Mouse (Mus musculus) neural tube, embryonic 11.5 days (tissue): Measurements from ENCODE around the gene Ccdc40. TPM values are rescaled to one million over a fixed set of nuclear protein-coding genes. Genes with fewer than 3 reads are reported as not detected.
A peak's percentile ranks its signal among the peaks of the same experiment; 100 is the strongest.
"Not testable (repeated sequence)": the region's sequence is repeated elsewhere in the genome, so short reads cannot be mapped to it uniquely, and the experiment has no call there.

Source experiments
- ATAC-seq: fragments of 200-750 bp; cut with Nextera tagmentation; 2 replicates; pipeline ENCODE4 v1.8.0; 2017; ENCODE audit warnings: moderate number of reproducible peaks, mild to moderate bottlenecking, moderate TSS enrichment, moderate library complexity; ENCODE audit not compliant: insufficient read depth, low FRiP score, low TSS enrichment
- DNase-seq: peaks from one replicate; pipeline ENCODE4 v3.0.0-alpha.2; 2015; ENCODE audit warnings: low spot score
- H3K27ac ChIP-seq: fragments of 300-500 bp; sonication (generic); 2 replicates; pipeline ENCODE4 v1.5.1; 2014; ENCODE audit warnings: low read depth, mild to moderate bottlenecking, low read length
- H3K27me3 ChIP-seq: fragments of 300-500 bp; sonication (generic); 2 replicates; pipeline ENCODE4 v1.6.1; 2014; ENCODE audit warnings: mild to moderate bottlenecking, low read length, mixed read lengths; ENCODE audit not compliant: control insufficient read depth, insufficient read depth
- H3K36me3 ChIP-seq: fragments of 300-500 bp; sonication (generic); 2 replicates; pipeline ENCODE4 v1.6.1; 2014; ENCODE audit warnings: mild to moderate bottlenecking, low read length, moderate library complexity, mixed read lengths; ENCODE audit not compliant: control insufficient read depth, insufficient read depth
- H3K4me1 ChIP-seq: fragments of 300-500 bp; sonication (generic); 2 replicates; pipeline ENCODE4 v1.6.1; 2014; ENCODE audit warnings: low read length, mixed read lengths; ENCODE audit not compliant: control insufficient read depth, insufficient read depth
- H3K4me2 ChIP-seq: fragments of 300-500 bp; sonication (generic); 2 replicates; pipeline ENCODE4 v1.6.1; 2014; ENCODE audit warnings: low read depth, mild to moderate bottlenecking, moderate library complexity
- H3K4me3 ChIP-seq: fragments of 300-500 bp; sonication (generic); 2 replicates; pipeline ENCODE4 v1.5.1; 2014; ENCODE audit warnings: low read depth, low read length
- H3K9ac ChIP-seq: fragments of 300-500 bp; sonication (generic); 2 replicates; pipeline ENCODE4 v1.6.1; 2014; ENCODE audit warnings: mild to moderate bottlenecking, low read length
- H3K9me3 ChIP-seq: fragments of 300-500 bp; sonication (generic); 2 replicates; pipeline ENCODE4 v1.6.1; 2016; ENCODE audit warnings: low read length; ENCODE audit not compliant: control insufficient read depth
- WGBS: fragments of 180-500 bp; shearing (Covaris S2); extraction: QIAGEN DNeasy Blood & Tissue Kit; methylation state at CpG from one replicate; pipeline ENCODE4 v1.1.7; 2014; 5-methylcytosine and 5-hydroxymethylcytosine counted together
- polyA plus RNA-seq: library from polyadenylated mRNA; unstranded; fragments of >200 nt; fragmentation: Nextera tagmentation; extraction: Ambion mirVana; gene quantifications from 2 replicates; pipeline ENCODE4 v1.2.1, GENCODE M21; 2014

The Ccdc40 gene
- polyA plus RNA-seq, 1 experiment from 2014 or later: 15.3 TPM

DNA sequence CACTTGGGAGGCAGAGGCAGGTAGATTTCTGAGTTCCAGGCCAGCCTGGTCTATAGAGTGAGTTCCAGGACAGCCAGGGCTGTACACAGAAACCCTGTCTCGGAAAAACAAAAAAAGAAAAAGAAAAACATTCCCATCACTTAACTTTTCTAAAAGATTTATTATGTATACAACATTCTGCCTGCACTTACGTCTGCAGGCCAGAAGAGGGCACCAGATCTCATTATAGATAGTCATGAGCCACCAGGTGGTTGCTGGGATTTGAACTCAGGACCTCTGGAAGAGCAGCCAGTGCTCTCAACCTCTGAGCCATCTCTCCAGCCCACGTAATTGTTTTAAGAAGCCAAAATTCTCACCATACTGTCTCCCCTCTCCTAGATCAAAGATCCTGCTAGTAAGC lies 44.1 kb downstream of the Ccdc40 start:
- 67% methylated on average over 3 of the region's 3 CpGs for WGBS
- ATAC-seq: not testable (repeated sequence)

DNA sequence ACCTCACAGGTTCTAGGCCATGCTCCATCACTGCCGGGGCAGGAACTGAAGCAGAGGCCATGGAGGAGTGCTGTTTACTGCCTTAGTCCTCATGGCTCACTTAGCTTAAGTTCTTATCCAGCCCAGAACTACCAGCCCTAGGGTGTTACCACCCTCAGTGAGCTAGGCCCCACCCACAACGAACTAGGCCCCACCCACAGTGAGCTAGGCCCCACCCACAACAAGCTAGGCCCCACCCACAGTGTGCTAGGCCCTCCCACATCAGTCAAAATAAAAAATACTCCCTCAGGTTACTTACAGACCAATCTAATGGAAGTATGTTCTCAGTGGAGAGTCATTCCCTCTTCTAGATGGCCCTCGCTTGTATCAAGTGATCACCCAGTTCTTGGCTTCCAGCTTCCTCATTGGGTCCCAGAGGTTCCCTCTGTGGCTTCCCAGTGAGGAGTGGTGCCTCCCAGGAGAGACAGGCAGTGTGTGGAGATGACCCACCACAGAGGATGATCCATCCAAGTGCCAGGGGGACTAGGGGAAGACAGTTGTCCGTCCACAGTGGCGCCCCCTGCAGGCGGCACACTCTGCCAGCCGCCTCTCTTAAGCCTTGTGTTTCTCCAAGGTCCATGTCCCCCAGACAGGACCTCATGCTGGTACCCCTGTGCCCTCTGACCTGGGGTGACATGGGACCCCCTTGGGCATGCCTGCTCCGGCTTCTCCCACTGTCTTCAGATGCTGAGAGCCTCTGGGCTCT lies 45.0 kb downstream of the Ccdc40 start:
- 86% methylated on average over 8 of the region's 8 CpGs for WGBS
- no peak overlapping the region for H3K27ac ChIP-seq

More for the DNA sequence above, 44.1 kb downstream of the Ccdc40 start:
- not testable (repeated sequence) for H3K27me3 ChIP-seq, H3K27ac ChIP-seq, H3K9me3 ChIP-seq, DNase-seq, H3K4me3 ChIP-seq, H3K4me2 ChIP-seq, H3K4me1 ChIP-seq, H3K9ac ChIP-seq, H3K36me3 ChIP-seq

DNA sequence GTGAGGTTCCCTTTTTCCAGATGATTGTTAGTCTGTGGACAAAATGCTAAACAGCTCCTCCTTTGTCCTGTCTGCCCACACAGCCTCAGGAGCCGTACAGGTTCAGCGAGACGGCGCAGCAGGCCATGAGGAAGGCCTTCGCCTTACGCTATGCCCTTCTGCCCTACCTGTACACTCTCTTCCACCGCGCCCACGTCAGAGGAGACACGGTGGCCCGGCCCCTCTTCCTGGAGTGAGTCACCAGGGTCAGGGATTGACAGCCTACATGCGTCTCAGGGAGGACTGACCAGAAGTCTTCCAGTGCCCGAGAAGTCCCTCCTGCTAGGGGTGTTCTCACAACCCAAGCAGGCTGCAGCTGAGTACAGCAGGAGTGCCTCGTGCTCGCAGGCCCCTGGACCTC lies 52.7 kb downstream of the Ccdc40 start:
- ATAC-seq (no peak), DNase-seq (no peak)
- H3K36me3 ChIP-seq: no peaks in the 10 kb centered on the region; the same call in 1 of the 2 replicates
- no peaks in the 10 kb centered on the region for H3K9me3 ChIP-seq
- no peak overlapping the region for H3K4me2 ChIP-seq
- WGBS: 90% methylated on average over 15 of the region's 15 CpGs
- no peak overlapping the region for H3K4me3 ChIP-seq
- no peaks in the 10 kb centered on the region for H3K27me3 ChIP-seq
- no peaks in the 10 kb centered on the region for H3K4me1 ChIP-seq
- H3K9ac ChIP-seq: no peak overlapping the region
- H3K27ac ChIP-seq: no peak overlapping the region

More for the DNA sequence above, 45.0 kb downstream of the Ccdc40 start:
- Histone ChIP-seq H3K4me3 (no peak overlapping the region), H3K4me1 (0 out of 2 replicates have a peak, but pooled peaks cover under 1% of the 10 kb centered on the region), H3K27me3 (no peaks in the 10 kb centered on the region), H3K36me3 (no peaks in the 10 kb centered on the region; the same call in none of the 2 replicates), H3K9me3 (no peaks in the 10 kb centered on the region), H3K4me2 (no peak overlapping the region), H3K9ac (no peak overlapping the region)
- no peak for DNase-seq
- ATAC-seq: no peak

DNA sequence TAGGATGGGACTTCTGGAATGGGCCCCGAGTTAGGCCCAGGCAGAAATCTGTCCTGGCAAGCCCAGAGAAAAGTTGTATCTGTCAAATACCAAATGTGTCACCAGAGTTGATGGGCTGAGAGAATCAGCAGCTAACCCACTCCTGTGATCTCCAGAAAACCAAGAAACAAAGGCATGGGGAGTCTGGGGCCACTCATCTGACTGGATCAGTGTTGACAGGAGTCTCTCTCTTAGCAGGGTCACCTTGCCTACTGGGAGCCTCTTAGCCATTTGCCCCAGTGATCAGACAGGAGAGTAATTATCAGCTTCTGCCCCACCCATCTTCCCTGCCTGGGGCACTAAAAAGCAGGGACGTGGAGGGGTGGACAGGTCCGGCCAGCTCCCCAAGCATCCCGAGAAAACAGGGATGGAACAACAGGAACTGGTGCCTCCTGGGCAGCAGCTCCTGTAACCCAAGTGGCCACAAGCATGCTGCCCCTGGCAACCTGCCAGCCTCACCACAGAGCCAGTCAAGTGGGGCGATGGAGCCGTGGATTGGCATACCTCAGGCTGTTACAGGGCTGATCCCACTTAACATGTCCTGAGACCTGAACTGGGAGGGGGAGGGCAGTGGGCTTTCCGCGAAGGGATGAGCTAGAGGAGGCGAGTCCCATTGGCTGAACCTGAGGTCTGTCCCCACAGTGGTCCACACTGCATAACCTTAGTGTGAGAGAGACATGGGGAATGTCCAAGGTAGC lies 57.6 kb downstream of the Ccdc40 start:
- WGBS: 72% methylated on average over 9 of the region's 9 CpGs
- no peak for ATAC-seq
- no peaks in the 10 kb centered on the region for H3K9me3 ChIP-seq
- no peaks in the 10 kb centered on the region for H3K4me1 ChIP-seq
- peaks cover 18% of the 10 kb centered on the region for H3K36me3 ChIP-seq
- no peak overlapping the region for H3K4me3 ChIP-seq
- no peak overlapping the region for H3K27ac ChIP-seq
- no peaks in the 10 kb centered on the region for H3K27me3 ChIP-seq
- no peak overlapping the region for H3K4me2 ChIP-seq
- no peak overlapping the region for H3K9ac ChIP-seq
- no peak for DNase-seq

DNA sequence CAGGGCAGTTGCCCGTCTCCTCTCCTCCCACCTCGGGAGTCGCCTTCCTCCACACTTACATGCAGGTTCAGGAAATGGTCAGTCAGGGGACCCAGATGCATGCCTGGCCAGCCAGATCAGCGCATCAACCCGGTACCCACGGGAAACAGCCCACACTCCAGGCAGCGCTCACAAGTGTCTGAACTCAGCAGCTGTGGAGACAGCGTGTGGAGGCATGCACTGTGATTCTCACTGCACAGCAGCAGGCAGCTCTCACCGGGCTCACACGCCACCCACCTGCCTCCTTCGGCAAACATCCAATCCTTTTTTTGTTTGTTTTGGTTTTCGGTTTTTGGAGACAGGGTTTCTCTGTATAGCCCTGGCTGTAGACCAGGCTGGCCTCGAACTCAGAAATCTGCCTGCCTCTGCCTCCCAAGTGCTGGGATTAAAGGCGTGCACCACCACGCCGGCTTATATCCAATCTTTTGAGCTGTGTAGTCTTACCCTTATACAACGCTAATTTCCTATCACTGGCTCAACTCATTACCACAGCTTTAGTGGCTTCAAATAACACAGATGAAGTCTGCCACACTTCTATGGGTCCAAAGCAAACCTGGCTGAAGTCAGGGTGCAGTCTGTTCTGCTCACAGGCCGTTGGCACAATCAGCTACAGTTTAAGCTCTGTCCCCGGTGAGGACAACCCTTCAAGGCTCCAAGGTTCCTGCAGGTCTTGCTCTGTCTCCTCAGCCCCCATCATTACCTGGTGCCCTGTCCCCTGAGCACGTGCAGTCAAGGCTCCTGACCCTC lies 59.0 kb downstream of the Ccdc40 start:
- no peaks in the 10 kb centered on the region for H3K4me1 ChIP-seq
- H3K4me2 ChIP-seq: no peak overlapping the region
- ATAC-seq (no peak), DNase-seq (no peak)
- no peak overlapping the region for H3K9ac ChIP-seq
- WGBS: 93% methylated on average over 20 of the region's 20 CpGs
- H3K4me3 ChIP-seq: no peak overlapping the region
- H3K9me3 ChIP-seq: no peaks in the 10 kb centered on the region
- H3K27me3 ChIP-seq: no peaks in the 10 kb centered on the region
- no peak overlapping the region for H3K27ac ChIP-seq
- H3K36me3 ChIP-seq: peaks cover 28% of the 10 kb centered on the region

DNA sequence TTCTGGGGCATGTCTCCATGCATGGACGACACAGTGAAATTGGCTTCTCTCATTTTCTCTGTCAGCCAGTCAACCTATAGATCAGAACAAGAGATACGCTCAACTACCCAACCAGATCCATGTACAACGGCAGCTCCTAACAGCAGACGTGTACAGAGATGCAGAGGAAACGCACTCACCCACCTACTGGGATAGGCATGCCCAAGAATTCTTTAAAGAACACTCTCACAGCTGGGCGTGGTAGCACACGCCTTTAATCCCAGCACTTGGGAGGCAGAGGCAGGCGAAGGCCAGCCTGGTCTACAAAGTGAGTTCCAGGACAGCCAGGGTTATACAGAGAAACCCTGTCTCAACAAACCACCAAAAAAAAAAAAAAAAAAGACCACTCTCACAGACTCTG lies 64.5 kb downstream of the Ccdc40 start:
- WGBS: 94% methylated on average over 8 of the region's 8 CpGs

DNA sequence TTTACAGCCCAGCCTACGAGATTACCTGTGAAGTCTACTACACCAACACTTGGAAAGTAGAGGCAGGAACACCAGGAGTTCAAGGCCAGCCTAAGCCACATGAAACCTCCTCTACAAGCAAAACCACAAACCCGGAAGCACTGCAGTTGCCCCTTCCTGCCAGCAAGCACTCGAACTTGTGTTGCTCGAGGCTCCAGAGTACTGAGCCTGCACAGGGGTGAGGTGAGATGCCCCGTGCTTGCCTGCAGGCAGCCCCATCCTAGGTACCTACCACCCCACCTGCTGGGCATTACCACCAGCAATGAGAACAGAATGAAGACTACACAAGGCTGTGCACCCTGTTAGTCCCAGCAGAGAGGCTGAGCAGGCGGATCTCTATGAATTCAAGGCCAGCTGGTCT lies 69.6 kb downstream of the Ccdc40 start:
- DNase-seq (no peak), ATAC-seq (no peak)
- no peak overlapping the region for H3K4me2 ChIP-seq
- no peak overlapping the region for H3K27ac ChIP-seq
- peaks cover 25% of the 10 kb centered on the region for H3K36me3 ChIP-seq
- no peak overlapping the region for H3K9ac ChIP-seq
- H3K9me3 ChIP-seq: no peaks in the 10 kb centered on the region
- no peaks in the 10 kb centered on the region for H3K27me3 ChIP-seq
- peaks cover 2% of the 10 kb centered on the region; the same call in 1 of the 2 replicates for H3K4me1 ChIP-seq
- 92% methylated on average over 6 of the region's 6 CpGs for WGBS
- no peak overlapping the region for H3K4me3 ChIP-seq

More for the DNA sequence above, 64.5 kb downstream of the Ccdc40 start:
- not testable (repeated sequence) for H3K4me3 ChIP-seq, H3K9ac ChIP-seq, ATAC-seq, DNase-seq, H3K4me2 ChIP-seq, H3K4me1 ChIP-seq, H3K27me3 ChIP-seq, H3K27ac ChIP-seq, H3K9me3 ChIP-seq
- H3K36me3 ChIP-seq: peaks cover 47% of the 10 kb centered on the region

DNA sequence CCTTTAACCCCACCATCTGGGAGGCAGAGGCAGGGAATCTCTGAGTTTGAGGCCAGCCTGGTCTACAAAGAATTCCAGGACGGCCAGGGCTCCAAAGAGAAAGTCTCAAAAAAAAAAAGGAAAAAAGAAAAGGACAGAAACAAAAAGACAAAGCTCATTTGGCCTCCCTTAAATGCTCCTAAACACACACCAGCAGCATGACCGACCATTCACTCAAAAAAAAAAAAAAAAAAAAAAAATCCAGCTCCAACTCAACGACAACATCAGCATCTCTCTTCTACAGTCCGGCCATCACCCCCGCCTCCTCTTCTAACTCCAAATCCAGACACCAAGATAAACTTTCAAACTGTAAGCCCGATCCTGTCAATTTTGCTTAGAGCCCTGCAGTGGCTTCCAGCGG lies 70.5 kb downstream of the Ccdc40 start:
- H3K9me3 ChIP-seq: no peaks in the 10 kb centered on the region
- H3K9ac ChIP-seq: peak overlapping the region; percentile 98
- H3K27ac ChIP-seq: no peak overlapping the region
- H3K27me3 ChIP-seq: no peaks in the 10 kb centered on the region
- peaks cover 2% of the 10 kb centered on the region; the same call in 1 of the 2 replicates for H3K4me1 ChIP-seq
- WGBS: 19% methylated on average over 7 of the region's 7 CpGs
- no peak for ATAC-seq
- no peak for DNase-seq
- peak overlapping the region; percentile 62 for H3K4me2 ChIP-seq
- H3K4me3 ChIP-seq: peak overlapping the region; percentile 97
- H3K36me3 ChIP-seq: peaks cover 17% of the 10 kb centered on the region
